Mouse (Mus musculus): ENCODE data around the gene Kprp.
"Not testable (repeated sequence)": the region's sequence is repeated elsewhere in the genome, so short reads cannot be mapped to it uniquely, and the experiment has no call there.

The Kprp gene

GRCm38 (mm10) chr3:92827108-92827507, at the start of gene Kprp:
Gene Kprp (minus strand): TSS chr3:92827247.
- no peak for DNase-seq (ENCODE audit: low spot score)

GRCm38 (mm10) chr3:92874180-92874579, 47.1 kb upstream of the Kprp start:
- DNase-seq (ENCODE audit: low spot score): no peak

- no peak for DNase-seq (ENCODE audit: low spot score)
These were observed 43.1 kb upstream of the Kprp start, which contains the start of gene 2310050C09Rik for GRCm38 (mm10) chr3:92870116-92870515. Gene 2310050C09Rik (minus strand): TSS chr3:92870216.

GRCm38 (mm10) chr3:92851186-92851585, 24.1 kb upstream of the Kprp start, which contains the start of gene Lce1l:
Gene Lce1l (minus strand): TSS chr3:92851286.
- DNase-seq (ENCODE audit: low spot score): no peak

- no peak for DNase-seq (ENCODE audit: low spot score)
These were observed 1.2 kb downstream of the Kprp start for GRCm38 (mm10) chr3:92825808-92826207.

GRCm38 (mm10) chr3:92816036-92816435, 11.0 kb downstream of the Kprp start:
- DNase-seq (ENCODE audit: low spot score): not testable (repeated sequence)

GRCm38 (mm10) chr3:92815581-92815980, 11.5 kb downstream of the Kprp start:
- no peak for DNase-seq (ENCODE audit: low spot score)

GRCm38 (mm10) chr3:92807791-92808190, 19.3 kb downstream of the Kprp start, which contains the start of gene Lce1k:
Gene Lce1k (minus strand): TSS chr3:92807891.
- DNase-seq (ENCODE audit: low spot score): no peak

- DNase-seq (ENCODE audit: low spot score): no peak
These were observed 36.6 kb downstream of the Kprp start, which contains the start of gene Lce1j for GRCm38 (mm10) chr3:92790414-92790813. Gene Lce1j (minus strand): TSS chr3:92790514.

GRCm38 (mm10) chr3:92778799-92779198, 48.2 kb downstream of the Kprp start, which contains the start of gene Lce1i:
Gene Lce1i (minus strand): TSS chr3:92778899.
- no peak for DNase-seq (ENCODE audit: low spot score)
